Mouse (Mus musculus) macrophage (primary cell): ENCODE measurements around the gene Wnk4. TPM values are rescaled to one million over a fixed set of nuclear protein-coding genes. Genes with fewer than 3 reads are reported as not detected.

Source experiments
- H3K27ac ChIP-seq: fragments of 350-480 bp; formaldehyde crosslinking; 2 replicates; pipeline ENCODE4 v1.9.0; 2021
- H3K36me3 ChIP-seq: fragments of 350-480 bp; formaldehyde crosslinking; 2 replicates; pipeline ENCODE4 v1.9.0; 2021; ENCODE audit errors: inconsistent target
- H3K4me3 ChIP-seq: fragments of 350-480 bp; formaldehyde crosslinking; 2 replicates; pipeline ENCODE4 v1.9.0; 2021; ENCODE audit errors: inconsistent target
- H3K79me2 ChIP-seq: fragments of 350-480 bp; formaldehyde crosslinking; 2 replicates; pipeline ENCODE4 v1.9.0; 2021; ENCODE audit errors: inconsistent target
- WGBS: methylation state at CpG from one replicate; pipeline ENCODE4 v1.1.7; 2026; ENCODE audit warnings: inconsistent platforms; ENCODE audit not compliant: missing documents; 5-methylcytosine and 5-hydroxymethylcytosine counted together
- polyA plus RNA-seq: library from polyadenylated mRNA; stranded (reverse); fragments of 250-400 nt; gene quantifications from 3 replicates; pipeline ENCODE4 v1.2.4, GENCODE M21; 2018; ENCODE audit warnings: inconsistent platforms

Gene Wnk4
- polyA plus RNA-seq, 1 experiment from 2014 or later = not detected

DNA sequence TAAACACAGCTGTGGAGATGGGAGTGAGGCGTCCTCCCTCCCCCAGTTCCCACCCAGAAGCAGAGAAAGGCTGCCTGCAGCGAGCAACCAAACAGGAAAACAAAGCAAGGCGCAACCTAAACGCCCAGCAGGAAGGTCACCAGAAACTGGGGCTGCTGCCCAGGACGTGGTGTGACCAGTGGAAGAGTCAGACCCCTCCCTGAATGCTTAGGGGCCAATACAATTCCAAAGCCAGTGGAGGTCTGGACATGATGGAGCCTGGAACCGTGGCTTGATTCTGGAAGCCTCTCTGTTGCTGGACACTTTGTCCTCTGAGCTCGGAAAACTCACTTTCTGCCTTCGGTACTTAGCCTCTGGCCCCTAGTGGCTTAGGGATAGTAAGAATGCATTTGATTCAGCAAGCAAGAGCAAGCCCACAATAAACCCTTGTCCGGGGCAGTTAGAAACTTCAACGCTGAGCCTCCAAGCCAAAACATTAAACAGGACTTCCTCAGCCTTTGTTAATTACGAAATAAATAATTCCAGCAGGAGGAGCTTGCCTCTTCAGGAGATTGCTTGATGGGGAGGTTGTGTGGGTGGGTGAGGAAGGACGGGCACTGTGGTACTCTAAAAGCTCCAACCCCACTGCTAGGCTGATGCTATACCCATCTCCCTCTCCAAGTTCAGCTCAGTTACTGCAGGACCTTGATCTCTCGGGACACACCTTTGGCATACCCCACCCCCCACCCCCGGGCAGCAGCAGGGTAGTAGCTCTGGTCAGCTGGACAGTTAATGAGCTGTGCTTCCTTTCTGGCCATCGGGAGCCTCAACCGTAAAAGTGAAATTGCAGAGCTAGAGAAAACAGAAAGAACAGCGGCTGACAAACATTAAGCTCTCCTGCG is 29.1 kb upstream of the Wnk4 start:
- Histone ChIP-seq H3K4me3 (peak overlapping the region; percentile 47), H3K79me2 (no peaks in the 10 kb centered on the region), H3K36me3 (no peaks in the 10 kb centered on the region), H3K27ac (peak overlapping the region; percentile 74)
- WGBS = 9% methylated on average over 17 of the region's 18 CpGs

DNA sequence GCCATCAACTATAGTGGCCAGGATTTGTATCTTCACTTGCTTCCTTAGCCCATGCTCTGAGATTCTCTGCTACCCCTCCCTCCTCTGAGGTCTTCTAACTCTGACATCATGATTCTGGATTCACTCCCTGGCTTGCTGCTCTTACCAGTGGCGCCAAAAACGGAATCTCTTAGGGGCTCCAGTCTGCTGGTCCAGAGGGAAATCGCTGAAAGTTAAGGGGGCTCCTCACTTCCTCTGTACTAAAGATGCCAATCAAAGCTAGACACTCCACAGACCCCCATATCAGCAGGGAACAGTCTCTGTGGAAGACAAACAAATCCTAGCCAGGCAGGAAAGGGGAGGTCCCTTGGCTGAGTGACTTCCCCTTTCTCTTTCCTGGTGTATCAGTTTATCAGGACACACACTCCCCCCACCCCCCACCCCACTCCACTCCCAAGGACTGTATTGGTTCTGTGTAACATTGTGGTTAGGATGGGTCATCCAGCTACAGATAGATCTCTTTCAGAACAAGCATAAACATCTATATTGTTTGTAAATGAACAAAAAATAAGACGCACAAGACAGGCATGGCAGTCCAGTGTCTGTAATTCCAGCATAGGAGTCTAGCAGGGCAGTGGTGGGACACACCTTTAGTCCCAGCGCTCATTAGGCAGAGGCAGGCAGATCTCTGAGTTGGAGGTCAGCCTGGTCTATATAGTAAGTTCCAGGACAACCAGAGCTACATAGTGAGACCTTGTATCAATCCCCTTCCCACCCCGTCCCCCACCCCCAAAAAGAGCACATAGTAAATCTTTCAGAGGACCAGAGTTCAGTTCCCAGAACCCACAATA is 28.1 kb upstream of the Wnk4 start:
- H3K27ac ChIP-seq = peak overlapping the region; percentile 74
- no peaks in the 10 kb centered on the region for H3K79me2 ChIP-seq
- H3K36me3 ChIP-seq = no peaks in the 10 kb centered on the region
- 33% methylated on average over 6 of the region's 6 CpGs for WGBS
- H3K4me3 ChIP-seq = peak overlapping the region; percentile 47

DNA sequence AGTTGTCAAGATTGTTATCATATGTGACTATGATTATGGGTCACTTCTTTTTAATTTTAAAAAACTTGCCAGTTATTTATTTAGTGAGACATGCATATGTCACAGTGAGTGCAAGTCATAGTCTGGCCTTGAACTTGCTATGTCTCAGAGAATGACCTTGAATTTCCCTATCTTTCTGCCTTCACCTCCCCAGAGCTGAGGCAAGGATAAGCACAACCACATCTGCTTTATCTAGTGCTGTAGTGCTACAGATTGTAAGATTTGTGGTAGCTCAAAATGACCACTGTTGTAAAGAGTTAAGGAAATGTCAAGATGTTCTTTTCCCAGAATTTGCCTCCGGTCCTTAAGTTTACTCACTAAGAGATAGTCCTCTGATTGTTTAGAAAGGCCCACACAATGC is 27.1 kb upstream of the Wnk4 start:
- Histone ChIP-seq H3K27ac (no peak overlapping the region), H3K79me2 (no peaks in the 10 kb centered on the region), H3K4me3 (no peak overlapping the region), H3K36me3 (no peaks in the 10 kb centered on the region)
- 100% methylated on average over 1 of the region's 1 CpGs for WGBS

GRCm38 (mm10) chr11:101234124-101234523 is 26.2 kb upstream of the Wnk4 start:
- Histone ChIP-seq H3K36me3 (no peaks in the 10 kb centered on the region), H3K27ac (no peak overlapping the region), H3K79me2 (no peaks in the 10 kb centered on the region), H3K4me3 (no peak overlapping the region)

- no peak overlapping the region for H3K27ac ChIP-seq
- H3K36me3 ChIP-seq = no peaks in the 10 kb centered on the region
- no peaks in the 10 kb centered on the region for H3K79me2 ChIP-seq
- no peak overlapping the region for H3K4me3 ChIP-seq
Measured at GRCm38 (mm10) chr11:101235429-101235828, 24.9 kb upstream of the Wnk4 start.

DNA sequence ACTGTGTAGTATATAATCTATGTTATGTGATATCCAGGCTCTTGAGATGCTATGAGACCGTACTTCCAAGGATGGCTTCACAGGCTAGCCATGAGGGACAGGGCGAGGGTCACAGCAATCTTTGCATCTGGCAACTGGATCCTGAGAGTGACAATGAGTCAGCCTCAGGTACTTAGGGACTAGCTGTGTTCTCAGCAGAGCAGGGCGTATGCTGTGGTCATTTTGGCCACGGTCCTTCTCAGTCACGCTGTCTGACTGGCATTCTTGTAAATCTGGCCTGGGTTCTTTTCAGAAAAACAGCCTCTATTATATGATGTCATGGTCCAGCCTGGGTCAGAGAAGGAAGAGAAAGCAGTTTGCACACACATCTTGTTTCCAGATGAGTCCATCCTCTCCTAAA is 23.6 kb upstream of the Wnk4 start:
- Histone ChIP-seq H3K27ac (no peak overlapping the region), H3K4me3 (no peak overlapping the region), H3K79me2 (no peaks in the 10 kb centered on the region), H3K36me3 (no peaks in the 10 kb centered on the region)
- 95% methylated on average over 5 of the region's 5 CpGs for WGBS

DNA sequence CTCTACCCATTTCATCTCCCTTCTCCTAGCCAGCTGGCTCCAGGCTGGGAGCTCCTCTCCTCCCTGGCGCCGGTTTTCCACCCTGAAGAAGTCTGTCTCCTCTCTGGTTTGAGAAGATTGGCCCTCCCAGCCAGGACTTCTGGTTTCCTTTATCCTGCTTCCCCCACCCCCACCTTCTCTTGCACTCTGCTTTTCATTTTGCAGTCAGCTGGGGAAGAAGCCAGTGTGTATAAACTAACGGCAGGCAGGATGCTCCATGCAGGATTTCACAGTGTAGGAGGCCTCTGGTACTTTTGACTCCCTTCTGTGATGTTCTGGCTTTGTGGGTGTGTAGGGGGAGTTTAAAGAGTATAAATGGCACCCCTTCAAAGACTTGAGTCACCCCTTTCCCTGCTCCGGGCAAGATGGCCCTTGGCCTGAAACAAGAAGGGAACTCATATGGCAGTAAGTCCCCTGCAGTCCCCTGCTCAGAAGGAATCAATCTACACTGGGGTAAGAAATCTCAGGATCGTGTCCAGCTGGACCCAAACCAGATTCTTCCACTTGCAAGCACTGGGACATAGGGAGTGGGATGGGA is 22.2 kb upstream of the Wnk4 start:
- no peak overlapping the region for H3K27ac ChIP-seq
- no peaks in the 10 kb centered on the region for H3K79me2 ChIP-seq
- whole genome bisulfite sequencing = 86% methylated on average over 5 of the region's 5 CpGs
- H3K36me3 ChIP-seq = no peaks in the 10 kb centered on the region
- H3K4me3 ChIP-seq = no peak overlapping the region

GRCm38 (mm10) chr11:101245071-101245470 is 15.3 kb upstream of the Wnk4 start:
- no peak overlapping the region for H3K4me3 ChIP-seq
- 90% methylated on average over 4 of the region's 4 CpGs for WGBS

GRCm38 (mm10) chr11:101245855-101246701 is 14.3 kb upstream of the Wnk4 start, which contains the start of gene Ramp2:
TSS of gene Ramp2 (plus strand) at chr11:101246028.
- H3K27ac ChIP-seq = no peak within 1 kb of the TSS
- H3K79me2 ChIP-seq = no peaks in the 10 kb centered on the region

More at GRCm38 (mm10) chr11:101245071-101245470, 15.3 kb upstream of the Wnk4 start:
- Histone ChIP-seq H3K36me3 (no peaks in the 10 kb centered on the region), H3K79me2 (no peaks in the 10 kb centered on the region), H3K27ac (no peak overlapping the region)

DNA sequence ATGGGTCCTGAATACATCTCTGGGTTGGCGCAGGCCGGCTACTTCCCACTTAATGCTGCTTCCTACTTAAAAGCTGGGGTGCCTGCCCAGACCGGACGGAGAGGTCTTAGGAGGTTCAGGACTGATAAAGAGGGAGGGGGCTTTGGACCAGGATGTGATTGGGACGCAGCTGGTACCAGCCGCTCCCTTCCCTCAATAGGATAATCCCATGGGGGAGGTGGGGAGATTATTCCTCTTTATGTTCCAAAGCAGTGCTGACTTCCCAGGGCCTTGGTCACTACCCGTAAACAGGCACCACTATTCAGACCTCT is 13.7 kb upstream of the Wnk4 start:
- H3K79me2 ChIP-seq = no peaks in the 10 kb centered on the region
- no peak overlapping the region for H3K27ac ChIP-seq
- H3K4me3 ChIP-seq = no peak overlapping the region
- 22% methylated on average over 7 of the region's 7 CpGs for whole genome bisulfite sequencing
- no peaks in the 10 kb centered on the region for H3K36me3 ChIP-seq

More at GRCm38 (mm10) chr11:101245855-101246701, 14.3 kb upstream of the Wnk4 start, which contains the start of gene Ramp2:
- WGBS = 6% methylated on average over 51 of the region's 63 CpGs
- Histone ChIP-seq H3K36me3 (no peaks in the 10 kb centered on the region), H3K4me3 (no peak within 1 kb of the TSS)

GRCm38 (mm10) chr11:101247521-101248030 is 12.8 kb upstream of the Wnk4 start:
- no peak overlapping the region for H3K4me3 ChIP-seq
- no peaks in the 10 kb centered on the region for H3K79me2 ChIP-seq
- WGBS = 92% methylated on average over 6 of the region's 6 CpGs
- no peaks in the 10 kb centered on the region for H3K36me3 ChIP-seq
- no peak overlapping the region for H3K27ac ChIP-seq

- no peak overlapping the region for H3K27ac ChIP-seq
- H3K79me2 ChIP-seq = no peaks in the 10 kb centered on the region
- WGBS = 38% methylated on average over 14 of the region's 14 CpGs
- H3K4me3 ChIP-seq = no peak overlapping the region
- no peaks in the 10 kb centered on the region for H3K36me3 ChIP-seq
Measured at GRCm38 (mm10) chr11:101248258-101248994, 11.9 kb upstream of the Wnk4 start.

- 84% methylated on average over 2 of the region's 2 CpGs for WGBS
- Histone ChIP-seq H3K36me3 (0 out of 2 replicates have a peak, but pooled peaks cover 3% of the 10 kb centered on the region), H3K4me3 (no peak overlapping the region), H3K79me2 (no peaks in the 10 kb centered on the region; the same call in 1 of the 2 replicates), H3K27ac (no peak overlapping the region)
Measured at GRCm38 (mm10) chr11:101251031-101251430, 9.3 kb upstream of the Wnk4 start.
